Mouse (Mus musculus) lung, adult 10 weeks (tissue): ENCODE measurements around the gene Hmgcl. TPM values are rescaled to one million over a fixed set of nuclear protein-coding genes. Genes with fewer than 3 reads are reported as not detected.

Experiments
- polyA plus RNA-seq: library from polyadenylated mRNA; stranded (reverse); fragments of 350-450 nt; fragmentation: Illumina TruSeq; extraction: RNeasy Lipid Tissue Mini Kit (QIAGEN cat#74804); gene quantifications from one replicate; pipeline ENCODE4 v1.2.3, GENCODE M21; 2014; ENCODE audit warnings: low read depth, low replicate concordance; ENCODE audit not compliant: insufficient read depth

The Hmgcl gene
- polyA plus RNA-seq = 50.8 TPM

GRCm38 (mm10) chr4:135946278-135946658, at the start of gene Hmgcl:
Gene Hmgcl, plus strand, starts transcription at chr4:135946448.

GRCm38 (mm10) chr4:135920304-135921241, 25.7 kb upstream of the Hmgcl start, which contains the start of gene Fuca1:
Gene Fuca1, plus strand, starts transcription at chr4:135920735.

GRCm38 (mm10) chr4:135963457-135964193, 17.4 kb downstream of the Hmgcl start, which contains the start of gene Gale:
Gene Gale, plus strand, starts transcription at chr4:135963727.

GRCm38 (mm10) chr4:135972556-135972906, 26.3 kb downstream of the Hmgcl start, which contains the start of gene Lypla2:
Gene Lypla2, minus strand, starts transcription at chr4:135972626.

GRCm38 (mm10) chr4:135986943-135987710, 40.9 kb downstream of the Hmgcl start, which contains the start of gene Pithd1:
Gene Pithd1, minus strand, starts transcription at chr4:135987264.

Other genes with a start within 250 kb of the Hmgcl start
- 0.40 TPM for gene Il22ra1, start 218.3 kb upstream of the Hmgcl start, polyA plus RNA-seq
- gene Myom3, start 186.7 kb upstream of the Hmgcl start, polyA plus RNA-seq = 1.7 TPM
- 50.1 TPM for gene Srsf10, start 90.7 kb upstream of the Hmgcl start, polyA plus RNA-seq
- 85.8 TPM for gene Pnrc2, start 72.6 kb upstream of the Hmgcl start, polyA plus RNA-seq
- gene Cnr2, start 51.1 kb upstream of the Hmgcl start, polyA plus RNA-seq = 4.0 TPM
- 117 TPM for gene Fuca1, start 25.7 kb upstream of the Hmgcl start, polyA plus RNA-seq
- gene Gale, start 17.3 kb downstream of the Hmgcl start, polyA plus RNA-seq = 14.7 TPM
- gene Lypla2, start 26.2 kb downstream of the Hmgcl start, polyA plus RNA-seq = 72.0 TPM
- 27.2 TPM for gene Pithd1, start 40.8 kb downstream of the Hmgcl start, polyA plus RNA-seq
- 15.1 TPM for gene Eloa, start 75.3 kb downstream of the Hmgcl start, polyA plus RNA-seq
- gene Rpl11, start 107.0 kb downstream of the Hmgcl start, polyA plus RNA-seq = 1,220 TPM
- gene Id3, start 197.0 kb downstream of the Hmgcl start, polyA plus RNA-seq = 258 TPM
- 9.4 TPM for gene E2f2, start 225.9 kb downstream of the Hmgcl start, polyA plus RNA-seq